Mouse (Mus musculus) olfactory bulb, adult 2 months (tissue): ENCODE data around the gene Tfap2c. TPM values are rescaled to one million over a fixed set of nuclear protein-coding genes. Genes with fewer than 3 reads are reported as not detected.

ENCODE experiments used
- H3K27ac ChIP-seq: fragments of 200-500 bp; 2 replicates; pipeline ENCODE4 v1.5.1; 2012; ENCODE audit warnings: low read depth, low read length; ENCODE audit not compliant: insufficient read depth
- H3K4me1 ChIP-seq: fragments of 200-500 bp; 2 replicates; pipeline ENCODE4 v1.6.1; 2012; ENCODE audit warnings: low read length; ENCODE audit not compliant: control insufficient read depth, insufficient read depth
- H3K4me3 ChIP-seq: fragments of 200-500 bp; 2 replicates; pipeline ENCODE4 v1.5.1; 2012; ENCODE audit warnings: mild to moderate bottlenecking, low read depth, low read length, moderate library complexity; ENCODE audit not compliant: insufficient read depth
- CTCF ChIP-seq: fragments of 200-500 bp; IDR thresholded peaks from 2 replicates; pipeline ENCODE4 v1.5.1; 2012; ENCODE audit warnings: low read depth, mild to moderate bottlenecking, low read length, moderate library complexity; ENCODE audit not compliant: insufficient read depth
- POLR2A ChIP-seq: fragments of 200-500 bp; IDR thresholded peaks from 2 replicates; pipeline ENCODE4 v1.6.1; 2012; ENCODE audit warnings: mild to moderate bottlenecking, low read depth, low read length, moderate library complexity; ENCODE audit not compliant: insufficient read depth
- WGBS: fragments of 180-500 bp; shearing (Covaris S2); methylation state at CpG from one replicate; pipeline ENCODE4 v1.1.7; 2018; 5-methylcytosine and 5-hydroxymethylcytosine counted together
- polyA plus RNA-seq: library from polyadenylated mRNA; stranded (reverse); fragments of >200 nt; gene quantifications from 2 replicates; pipeline ENCODE4 v1.2.4, GENCODE M21; 2012; ENCODE audit warnings: low replicate concordance; ENCODE audit not compliant: missing spikeins, insufficient read depth, insufficient read length

Tfap2c gene
- polyA plus RNA-seq, 1 experiment, result not detected

DNA sequence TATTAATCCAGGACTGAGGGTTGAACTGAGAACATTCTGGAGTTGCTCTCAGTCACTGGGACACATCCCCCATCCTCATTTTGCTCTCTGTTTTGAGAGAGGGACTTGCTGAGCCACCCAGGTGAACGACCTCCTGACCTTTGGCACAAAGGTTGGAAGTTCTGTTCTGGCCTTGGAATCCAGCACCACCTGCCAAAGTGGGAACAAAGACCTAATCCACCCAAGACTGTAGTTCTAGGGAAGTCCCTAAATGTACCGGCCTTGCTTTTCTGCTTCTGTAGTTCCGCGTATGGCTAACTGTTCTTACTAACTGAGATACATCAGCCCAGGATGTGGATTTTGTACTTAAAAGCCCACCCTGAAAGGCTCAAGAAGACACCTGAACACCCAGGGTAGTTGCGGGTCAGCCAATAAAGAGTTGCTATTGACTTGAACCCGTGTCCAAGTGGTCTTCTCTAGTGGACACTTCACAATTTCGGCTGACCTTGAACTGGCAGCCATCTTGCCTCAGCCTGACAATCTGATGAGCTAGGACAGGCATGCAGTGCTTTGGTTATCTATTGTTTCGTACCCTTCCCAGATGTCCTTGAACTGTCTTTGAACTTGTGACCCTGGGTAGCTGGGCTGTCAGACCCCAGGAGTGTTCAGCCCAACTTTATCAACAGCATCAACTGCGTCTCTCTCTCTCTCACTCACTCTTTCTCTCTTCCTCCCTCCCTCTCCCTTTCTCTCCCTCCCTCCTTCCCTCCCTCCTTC is 28.6 kb upstream of the Tfap2c start:
- no peak overlapping the region for H3K27ac ChIP-seq
- H3K4me1 ChIP-seq, result no peaks in the 10 kb centered on the region
- no peak overlapping the region for H3K4me3 ChIP-seq
- no peak for TF ChIP-seq CTCF
- TF ChIP-seq POLR2A, result no peak
- 88% methylated on average over 9 of the region's 9 CpGs for WGBS

DNA sequence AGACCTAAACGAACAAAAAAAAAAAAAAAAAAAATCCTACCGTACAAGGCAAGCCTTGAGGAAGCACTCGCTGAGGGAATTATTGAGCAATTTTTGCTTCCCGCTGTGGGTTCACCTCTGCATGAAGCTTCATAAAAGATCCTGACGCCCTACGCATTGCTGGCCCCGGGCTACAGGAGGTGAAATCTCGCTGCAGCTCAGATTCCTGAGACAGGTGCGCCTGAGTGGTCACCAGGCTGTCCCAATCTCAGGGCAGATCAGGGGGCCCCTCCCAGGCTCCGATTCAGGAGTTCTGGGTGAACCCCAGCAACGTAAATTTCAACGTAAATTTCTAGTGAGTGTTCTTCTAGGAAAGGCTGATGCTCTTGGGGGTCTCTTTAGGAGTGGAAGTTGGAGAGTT is 26.9 kb upstream of the Tfap2c start:
- no peak for TF ChIP-seq POLR2A
- no peaks in the 10 kb centered on the region for H3K4me1 ChIP-seq
- no peak overlapping the region for H3K27ac ChIP-seq
- no peak overlapping the region for H3K4me3 ChIP-seq
- 87% methylated on average over 12 of the region's 12 CpGs for WGBS

DNA sequence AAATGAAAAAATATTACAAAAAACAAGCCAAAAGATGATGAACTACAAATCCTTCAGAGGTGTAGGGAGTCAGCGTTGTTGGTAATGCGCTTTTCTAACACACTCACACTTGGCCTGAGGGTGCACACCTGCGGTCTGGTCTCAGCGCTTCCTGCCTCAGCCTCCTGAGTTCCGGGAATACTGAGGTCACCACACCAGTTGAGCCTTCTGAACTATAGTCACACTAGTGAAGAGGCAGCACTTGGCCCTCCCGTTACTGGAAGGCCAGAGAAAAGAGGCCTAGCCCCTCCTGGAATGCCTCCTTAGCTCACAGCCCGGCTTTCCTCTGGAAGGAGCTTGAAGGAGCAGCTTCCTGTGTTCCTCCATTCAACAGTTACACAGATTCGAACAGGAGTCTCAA is 22.2 kb upstream of the Tfap2c start:
- Histone ChIP-seq H3K4me3 (no peak overlapping the region), H3K4me1 (no peaks in the 10 kb centered on the region), H3K27ac (no peak overlapping the region)
- TF ChIP-seq CTCF (no peak), POLR2A (no peak)
- 88% methylated on average over 8 of the region's 8 CpGs for WGBS

DNA sequence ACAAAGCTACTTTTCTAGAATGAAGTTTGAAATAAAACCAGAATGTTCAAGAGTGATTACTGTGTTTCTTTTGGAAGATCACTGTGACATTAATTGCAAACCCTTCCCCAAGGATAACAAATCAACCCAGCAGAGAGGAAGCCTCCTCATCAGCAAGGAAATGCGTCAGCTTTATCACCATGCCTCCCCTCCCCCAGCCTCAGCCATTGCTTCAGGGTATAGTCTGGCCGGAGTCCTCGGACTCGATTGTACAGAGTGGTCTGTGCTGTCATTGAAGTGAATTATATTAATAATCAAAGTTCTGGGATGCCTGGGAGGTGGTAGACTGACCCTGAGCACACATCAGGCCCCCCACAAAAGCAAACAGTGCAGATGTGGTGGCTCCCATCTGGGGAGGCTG is 5.4 kb upstream of the Tfap2c start:
- Histone ChIP-seq H3K4me3 (no peak overlapping the region), H3K27ac (no peak overlapping the region), H3K4me1 (no peaks in the 10 kb centered on the region; the same call in 1 of the 2 replicates)
- TF ChIP-seq POLR2A (no peak), CTCF (no peak)
- WGBS, result 63% methylated on average over 4 of the region's 4 CpGs

DNA sequence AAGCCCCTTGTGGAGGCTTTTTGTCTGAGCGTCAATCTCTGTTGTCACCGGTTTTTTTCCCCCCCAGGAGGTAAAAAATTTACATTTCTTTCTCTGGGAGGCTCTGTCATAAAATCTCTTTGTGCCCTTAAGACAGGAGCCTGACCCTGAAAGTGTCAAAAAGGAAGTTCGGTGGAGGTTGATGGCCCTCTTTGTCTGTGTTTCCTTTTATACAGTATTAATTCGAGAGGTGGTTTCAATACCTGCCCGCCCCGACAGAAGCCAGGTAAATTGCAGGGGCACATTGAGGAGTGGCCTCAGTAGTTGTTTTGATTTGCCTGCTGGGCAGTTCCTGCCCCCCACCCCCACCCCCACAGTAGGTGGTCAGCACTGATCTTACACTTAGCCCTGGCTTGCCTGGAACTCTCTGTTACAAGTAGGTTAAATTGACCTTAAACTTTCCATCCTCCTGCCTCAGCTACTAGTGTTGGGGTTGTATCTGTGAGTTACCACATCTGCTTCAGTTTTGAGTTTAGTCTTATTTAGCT is 4.7 kb upstream of the Tfap2c start:
- 32% methylated on average over 6 of the region's 6 CpGs for WGBS

DNA sequence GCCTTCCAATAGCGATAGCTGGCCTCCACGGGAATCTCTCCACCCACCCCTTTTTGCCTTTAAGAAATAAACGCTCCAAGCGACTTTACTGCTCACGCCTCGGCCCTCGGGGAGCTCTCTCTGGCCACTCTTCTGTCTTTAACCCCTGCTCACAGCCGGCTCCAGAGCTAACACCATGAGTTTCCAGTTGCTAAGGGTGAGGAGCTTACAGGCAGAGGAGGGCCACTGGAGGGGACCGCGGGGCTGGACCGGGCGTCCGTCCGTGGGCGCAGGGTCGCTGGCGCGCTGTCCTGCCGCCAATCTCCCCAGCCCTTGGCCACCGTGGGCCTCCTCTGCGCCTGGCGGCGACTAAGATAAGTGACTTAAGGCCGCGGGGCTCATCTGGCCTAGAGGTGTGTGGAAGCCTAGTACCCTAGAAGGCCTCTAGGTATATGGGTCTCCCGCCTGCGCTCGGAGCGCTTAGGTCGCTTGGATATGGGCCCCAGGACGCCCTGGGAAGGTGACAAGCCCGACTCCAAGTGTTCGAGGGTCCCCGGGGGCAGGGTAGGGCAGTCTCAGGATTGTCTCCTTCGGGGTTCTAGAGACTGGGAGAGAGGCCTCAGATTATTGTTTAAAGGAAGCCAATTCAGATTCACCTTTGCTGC is 3.7 kb upstream of the Tfap2c start:
- Histone ChIP-seq H3K4me1 (no peaks in the 10 kb centered on the region; the same call in 1 of the 2 replicates), H3K4me3 (no peak overlapping the region), H3K27ac (no peak overlapping the region)
- 28% methylated on average over 35 of the region's 35 CpGs for WGBS
- TF ChIP-seq CTCF (no peak), POLR2A (no peak)

More for the DNA sequence above, 4.7 kb upstream of the Tfap2c start:
- Histone ChIP-seq H3K4me3 (no peak overlapping the region), H3K27ac (no peak overlapping the region), H3K4me1 (no peaks in the 10 kb centered on the region; the same call in 1 of the 2 replicates)
- TF ChIP-seq CTCF (no peak), POLR2A (no peak)

DNA sequence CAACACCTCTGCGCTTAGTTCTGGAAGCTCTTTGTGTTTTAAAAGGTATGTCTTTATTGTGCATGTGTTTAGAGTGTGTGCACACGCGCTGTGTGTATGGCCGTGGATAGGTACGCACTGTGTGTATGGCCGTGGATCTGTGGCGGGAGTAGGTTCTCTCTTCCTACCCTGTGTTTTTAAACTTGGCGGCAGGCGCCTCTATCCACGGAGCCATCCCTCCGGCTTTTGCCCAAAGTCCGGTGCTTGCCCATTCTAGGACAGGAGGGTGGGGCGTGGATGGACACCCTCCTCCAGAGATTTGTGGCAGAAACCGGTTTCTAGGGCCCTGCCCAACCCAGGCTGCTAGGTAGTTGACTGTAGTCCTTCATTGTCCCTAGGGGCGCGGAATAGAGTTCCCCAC is 2.8 kb upstream of the Tfap2c start:
- WGBS, result 33% methylated on average over 16 of the region's 16 CpGs
- TF ChIP-seq POLR2A, result no peak
- no peak for TF ChIP-seq CTCF
- H3K27ac ChIP-seq, result no peak overlapping the region
- H3K4me1 ChIP-seq, result peaks cover 2% of the 10 kb centered on the region; the same call in 1 of the 2 replicates
- H3K4me3 ChIP-seq, result no peak overlapping the region

DNA sequence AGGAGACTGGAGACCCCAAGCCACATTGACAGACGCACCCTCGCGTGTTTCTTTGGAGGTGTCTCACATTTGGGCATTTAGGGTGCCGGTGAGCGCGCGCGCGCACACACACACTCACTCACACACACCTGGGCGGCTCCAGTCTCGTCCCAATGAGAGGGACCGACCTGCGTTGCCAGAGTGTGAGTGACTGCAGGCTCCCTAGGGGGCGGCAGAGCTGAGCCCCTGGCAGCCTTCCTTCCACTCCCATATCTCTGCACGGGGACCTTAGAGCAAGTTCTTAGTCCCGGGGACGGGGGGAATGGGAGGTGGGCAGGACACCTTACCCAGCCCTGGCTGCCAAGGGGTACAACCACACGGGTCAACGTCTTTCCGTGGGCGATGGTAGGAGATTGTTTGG is 2.3 kb upstream of the Tfap2c start:
- TF ChIP-seq CTCF, result no peak
- TF ChIP-seq POLR2A, result no peak
- 1% methylated on average over 21 of the region's 21 CpGs for WGBS
- H3K27ac ChIP-seq, result no peak overlapping the region
- H3K4me3 ChIP-seq, result no peak overlapping the region
- peaks cover 2% of the 10 kb centered on the region; the same call in 1 of the 2 replicates for H3K4me1 ChIP-seq
